Mouse (Mus musculus) neural tube, embryonic 11.5 days (tissue): ENCODE measurements at regions not wholly inside any gene's neighbourhood (a gene's known extent, or its start where the extent isn't known, plus 50 kb on each side); places are given as distances from the start of the nearest gene placed in this dataset.

Source experiments
- ATAC-seq: fragments of 200-750 bp; cut with Nextera tagmentation; 2 replicates; pipeline ENCODE4 v1.8.0; 2017; ENCODE audit warnings: moderate number of reproducible peaks, mild to moderate bottlenecking, moderate TSS enrichment, moderate library complexity; ENCODE audit not compliant: insufficient read depth, low FRiP score, low TSS enrichment
- DNase-seq: peaks from one replicate; pipeline ENCODE4 v3.0.0-alpha.2; 2015; ENCODE audit warnings: low spot score
- H3K27ac ChIP-seq: fragments of 300-500 bp; sonication (generic); 2 replicates; pipeline ENCODE4 v1.5.1; 2014; ENCODE audit warnings: low read depth, mild to moderate bottlenecking, low read length
- H3K27me3 ChIP-seq: fragments of 300-500 bp; sonication (generic); 2 replicates; pipeline ENCODE4 v1.6.1; 2014; ENCODE audit warnings: mild to moderate bottlenecking, low read length, mixed read lengths; ENCODE audit not compliant: control insufficient read depth, insufficient read depth
- H3K36me3 ChIP-seq: fragments of 300-500 bp; sonication (generic); 2 replicates; pipeline ENCODE4 v1.6.1; 2014; ENCODE audit warnings: mild to moderate bottlenecking, low read length, moderate library complexity, mixed read lengths; ENCODE audit not compliant: control insufficient read depth, insufficient read depth
- H3K4me1 ChIP-seq: fragments of 300-500 bp; sonication (generic); 2 replicates; pipeline ENCODE4 v1.6.1; 2014; ENCODE audit warnings: low read length, mixed read lengths; ENCODE audit not compliant: control insufficient read depth, insufficient read depth
- H3K4me2 ChIP-seq: fragments of 300-500 bp; sonication (generic); 2 replicates; pipeline ENCODE4 v1.6.1; 2014; ENCODE audit warnings: low read depth, mild to moderate bottlenecking, moderate library complexity
- H3K4me3 ChIP-seq: fragments of 300-500 bp; sonication (generic); 2 replicates; pipeline ENCODE4 v1.5.1; 2014; ENCODE audit warnings: low read depth, low read length
- H3K9ac ChIP-seq: fragments of 300-500 bp; sonication (generic); 2 replicates; pipeline ENCODE4 v1.6.1; 2014; ENCODE audit warnings: mild to moderate bottlenecking, low read length
- H3K9me3 ChIP-seq: fragments of 300-500 bp; sonication (generic); 2 replicates; pipeline ENCODE4 v1.6.1; 2016; ENCODE audit warnings: low read length; ENCODE audit not compliant: control insufficient read depth
- WGBS: fragments of 180-500 bp; shearing (Covaris S2); extraction: QIAGEN DNeasy Blood & Tissue Kit; methylation state at CpG from one replicate; pipeline ENCODE4 v1.1.7; 2014; 5-methylcytosine and 5-hydroxymethylcytosine counted together

DNA sequence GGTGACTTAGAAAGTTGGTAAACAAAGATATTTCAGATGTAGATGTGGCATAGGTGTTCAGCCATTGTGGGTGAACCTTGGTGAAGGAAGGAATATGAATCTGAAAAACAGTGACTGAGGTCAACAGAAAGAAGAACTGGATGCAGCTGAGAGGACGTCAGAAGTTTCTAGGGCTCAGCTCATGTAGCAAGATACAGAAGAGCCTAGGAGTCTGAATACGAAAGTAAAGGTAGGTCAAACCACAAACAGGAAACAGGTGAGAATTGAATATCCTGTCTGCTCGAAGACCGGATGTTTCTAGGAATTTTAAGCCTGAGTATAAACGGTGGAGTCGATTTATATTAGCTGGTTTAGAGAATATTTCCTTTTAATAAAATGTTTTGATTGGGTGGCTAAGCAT, 223.7 kb upstream of the Cblb start:
- Histone ChIP-seq H3K9ac (no peak overlapping the region), H3K4me3 (no peak overlapping the region), H3K4me2 (no peak overlapping the region), H3K4me1 (no peaks in the 10 kb centered on the region), H3K27ac (no peak overlapping the region), H3K27me3 (no peaks in the 10 kb centered on the region), H3K36me3 (no peaks in the 10 kb centered on the region), H3K9me3 (no peaks in the 10 kb centered on the region)
- DNase-seq (no peak), ATAC-seq (no peak)
- WGBS: 94% methylated on average over 6 of the region's 6 CpGs

DNA sequence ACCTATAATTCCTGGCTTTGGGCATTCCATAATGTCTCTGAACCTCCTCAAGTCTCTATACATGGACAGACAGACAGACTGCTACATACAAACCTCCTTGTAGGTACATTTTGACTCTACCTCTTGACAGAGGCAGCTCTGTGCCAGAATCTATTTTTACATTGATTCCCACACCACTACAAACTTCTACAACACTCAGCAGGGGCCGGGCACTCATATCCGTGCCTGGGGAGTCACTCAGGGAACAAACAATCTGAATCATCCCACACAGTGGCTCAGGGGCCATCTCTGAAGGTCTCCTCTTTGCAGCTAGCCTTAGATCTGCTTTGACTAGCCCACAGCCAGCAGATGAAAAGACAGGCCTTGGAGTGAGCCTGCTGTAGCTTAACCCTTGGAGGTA, 221.9 kb upstream of the Cblb start:
- no peaks in the 10 kb centered on the region for H3K4me1 ChIP-seq
- no peak overlapping the region for H3K9ac ChIP-seq
- no peak overlapping the region for H3K4me3 ChIP-seq
- no peak overlapping the region for H3K27ac ChIP-seq
- no peaks in the 10 kb centered on the region for H3K9me3 ChIP-seq
- 93% methylated on average over 2 of the region's 2 CpGs for WGBS
- ATAC-seq (no peak), DNase-seq (no peak)
- no peaks in the 10 kb centered on the region for H3K27me3 ChIP-seq
- H3K36me3 ChIP-seq: no peaks in the 10 kb centered on the region
- H3K4me2 ChIP-seq: no peak overlapping the region

DNA sequence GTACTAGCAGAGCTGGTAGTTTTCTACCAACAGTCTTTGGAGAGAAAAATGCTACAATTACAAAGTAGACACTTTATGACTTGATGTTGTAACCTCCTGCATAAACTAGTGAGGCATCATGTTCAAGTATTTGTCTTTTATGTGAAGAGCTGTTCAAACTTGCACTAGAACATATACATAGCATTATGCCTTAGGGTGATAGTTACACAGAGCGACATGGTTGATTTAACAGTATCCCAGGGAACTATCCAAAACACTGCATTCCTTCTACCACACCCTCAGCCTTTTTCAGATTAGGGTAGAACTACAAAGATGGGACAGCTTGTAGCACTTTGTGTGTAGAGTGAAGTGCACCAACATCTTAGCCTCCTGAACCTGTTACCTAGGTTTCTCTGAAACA, 220.0 kb upstream of the Cblb start:
- no peak for ATAC-seq
- WGBS: 90% methylated on average over 1 of the region's 1 CpGs
- H3K4me1 ChIP-seq: no peaks in the 10 kb centered on the region
- no peak overlapping the region for H3K4me2 ChIP-seq
- no peaks in the 10 kb centered on the region for H3K9me3 ChIP-seq
- H3K36me3 ChIP-seq: no peaks in the 10 kb centered on the region
- H3K9ac ChIP-seq: no peak overlapping the region
- no peak for DNase-seq
- H3K4me3 ChIP-seq: no peak overlapping the region
- no peak overlapping the region for H3K27ac ChIP-seq
- no peaks in the 10 kb centered on the region for H3K27me3 ChIP-seq

DNA sequence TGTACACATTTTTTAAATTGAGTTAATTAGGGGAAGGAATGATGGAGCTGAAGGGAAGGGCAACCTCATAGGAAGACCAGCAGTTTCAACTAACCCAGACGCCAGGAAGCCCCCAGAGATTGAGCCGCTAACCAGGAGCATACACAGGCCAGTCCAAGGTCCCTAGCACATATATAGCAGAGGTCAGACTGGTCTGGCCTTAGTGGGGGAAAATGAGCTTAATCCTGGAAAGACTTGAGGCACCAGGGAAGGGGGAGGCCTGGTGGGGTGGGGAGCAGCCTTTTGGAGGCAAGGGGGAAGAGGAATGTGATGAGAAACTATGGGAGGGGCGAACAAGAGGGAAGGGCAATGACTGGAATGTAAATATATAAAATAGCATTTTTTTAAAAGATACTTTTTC, 188.3 kb upstream of the Cblb start:
- Histone ChIP-seq H3K27me3 (no peaks in the 10 kb centered on the region), H3K9me3 (no peaks in the 10 kb centered on the region), H3K9ac (no peak overlapping the region), H3K27ac (no peak overlapping the region), H3K4me3 (no peak overlapping the region), H3K4me2 (no peak overlapping the region), H3K36me3 (no peaks in the 10 kb centered on the region), H3K4me1 (no peaks in the 10 kb centered on the region)
- whole genome bisulfite sequencing: 83% methylated on average over 3 of the region's 3 CpGs
- DNase-seq: no peak
- ATAC-seq: no peak

- ATAC-seq: no peak
- H3K27ac ChIP-seq: no peak overlapping the region
- no peaks in the 10 kb centered on the region for H3K36me3 ChIP-seq
- no peaks in the 10 kb centered on the region for H3K4me1 ChIP-seq
- DNase-seq: no peak
- WGBS: 75% methylated on average over 4 of the region's 4 CpGs
- H3K4me3 ChIP-seq: no peak overlapping the region
- no peaks in the 10 kb centered on the region for H3K27me3 ChIP-seq
- no peak overlapping the region for H3K4me2 ChIP-seq
- no peaks in the 10 kb centered on the region for H3K9me3 ChIP-seq
- no peak overlapping the region for H3K9ac ChIP-seq
Measured at GRCm38 (mm10) chr16:51845539-51845938, 185.5 kb upstream of the Cblb start.

GRCm38 (mm10) chr16:51880711-51881110, 150.3 kb upstream of the Cblb start:
- ATAC-seq (no peak), DNase-seq (no peak)
- no peaks in the 10 kb centered on the region for H3K36me3 ChIP-seq
- 90% methylated on average over 4 of the region's 4 CpGs for WGBS
- H3K9ac ChIP-seq: no peak overlapping the region
- no peaks in the 10 kb centered on the region for H3K4me1 ChIP-seq
- H3K27me3 ChIP-seq: no peaks in the 10 kb centered on the region
- H3K27ac ChIP-seq: no peak overlapping the region
- H3K4me2 ChIP-seq: no peak overlapping the region
- H3K9me3 ChIP-seq: no peaks in the 10 kb centered on the region
- H3K4me3 ChIP-seq: no peak overlapping the region

- no peak for ATAC-seq
- H3K9me3 ChIP-seq: no peaks in the 10 kb centered on the region
- no peaks in the 10 kb centered on the region for H3K4me1 ChIP-seq
- H3K9ac ChIP-seq: no peak overlapping the region
- no peak for DNase-seq
- WGBS: 86% methylated on average over 2 of the region's 2 CpGs
- no peak overlapping the region for H3K4me3 ChIP-seq
- H3K27me3 ChIP-seq: no peaks in the 10 kb centered on the region
- H3K27ac ChIP-seq: no peak overlapping the region
- no peaks in the 10 kb centered on the region for H3K36me3 ChIP-seq
- no peak overlapping the region for H3K4me2 ChIP-seq
Measured at GRCm38 (mm10) chr16:51881127-51881526, 149.9 kb upstream of the Cblb start.

DNA sequence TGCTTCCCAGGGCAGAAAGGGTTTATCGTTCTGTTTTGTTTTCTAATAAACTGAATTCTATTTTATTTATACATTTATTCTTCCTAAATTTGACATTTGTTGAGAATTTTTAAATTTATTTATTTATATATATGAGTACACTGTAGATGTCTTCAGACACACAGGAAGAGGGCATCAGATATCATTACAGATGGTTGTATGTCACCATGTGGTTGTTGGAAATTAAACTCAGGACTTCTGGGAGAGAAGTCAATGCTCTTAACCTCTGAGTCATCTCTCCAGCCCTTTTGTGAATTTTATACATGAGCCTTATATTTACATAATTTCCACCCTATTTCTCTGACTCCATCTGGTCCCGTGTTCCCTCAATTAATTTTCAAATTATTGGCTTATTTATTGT, 147.2 kb upstream of the Cblb start:
- no peak overlapping the region for H3K27ac ChIP-seq

GRCm38 (mm10) chr16:51887496-51887895, 143.5 kb upstream of the Cblb start:
- no peak overlapping the region for H3K4me2 ChIP-seq
- H3K9me3 ChIP-seq: no peaks in the 10 kb centered on the region
- DNase-seq (no peak), ATAC-seq (no peak)
- 86% methylated on average over 5 of the region's 5 CpGs for WGBS
- no peaks in the 10 kb centered on the region for H3K4me1 ChIP-seq
- no peak overlapping the region for H3K9ac ChIP-seq
- no peak overlapping the region for H3K27ac ChIP-seq
- H3K27me3 ChIP-seq: no peaks in the 10 kb centered on the region
- no peaks in the 10 kb centered on the region for H3K36me3 ChIP-seq
- no peak overlapping the region for H3K4me3 ChIP-seq

More for the DNA sequence above, 147.2 kb upstream of the Cblb start:
- Histone ChIP-seq H3K36me3 (no peaks in the 10 kb centered on the region), H3K9me3 (no peaks in the 10 kb centered on the region), H3K4me1 (no peaks in the 10 kb centered on the region), H3K9ac (no peak overlapping the region), H3K4me3 (no peak overlapping the region), H3K27me3 (no peaks in the 10 kb centered on the region), H3K4me2 (no peak overlapping the region)
- WGBS: 89% methylated on average over 2 of the region's 2 CpGs
- no peak for DNase-seq
- ATAC-seq: no peak
